8 mouse cellular contexts compared by ENCODE assay signal in the genomic region with DNA sequence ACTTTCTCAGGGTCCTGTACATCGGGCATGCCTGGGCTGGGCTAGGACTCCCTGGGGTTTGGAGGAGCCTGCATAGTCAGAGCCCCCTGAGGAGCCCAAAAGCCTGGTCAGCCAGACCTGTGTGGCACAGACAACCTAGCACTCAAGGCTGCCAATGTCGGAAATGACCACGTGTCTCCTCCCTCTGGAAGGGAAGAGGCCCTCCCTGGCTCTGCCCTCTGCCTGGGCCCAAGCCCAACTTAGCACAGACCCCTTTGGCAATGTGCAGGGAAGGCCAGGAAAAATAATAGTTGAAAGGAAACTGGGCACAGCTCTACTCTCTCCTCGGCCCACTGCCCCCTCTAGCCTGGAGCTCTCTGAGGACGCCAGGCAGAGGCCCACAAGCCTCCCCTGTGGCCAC. TPM values are rescaled to one million over a fixed set of nuclear protein-coding genes. Genes with fewer than 3 reads are reported as not detected.
A peak's percentile ranks its signal among the peaks of the same experiment; 100 is the strongest.
DNase-seq lines count a peak whose midpoint lies in the region; ATAC-seq and TF ChIP-seq lines count a peak whose summit lies in the region.
"Had no signal": no experiment of that assay in that cellular context is flagged by ENCODE, and none has a peak within 500 bp of the region (broad histone marks: within the 10 kb centered on the region; RNA-seq: fewer than 3 reads in every experiment).

No protein-coding gene starts in this region.

- H3K27ac ChIP-seq in stomach, embryonic 16.5 days (ENCODE audit: low read length) = peak overlapping the region; percentile 34; the same call in 1 of the 2 replicates
- H3K27ac ChIP-seq in stomach, postnatal 0 days (replicated peaks) = no peak overlapping the region; the same call in 1 of the 2 replicates
- H3K27ac ChIP-seq in heart, embryonic 13.5 days (replicated peaks) = peak overlapping the region; percentile 93
- H3K27ac ChIP-seq: stomach, embryonic 15.5 days had no signal

- 0 out of 2 replicates have a peak, but pooled peaks cover 4% of the 10 kb centered on the region for H3K36me3 ChIP-seq in stomach, embryonic 16.5 days (ENCODE audit: control insufficient read depth, insufficient read depth, low read length)
- H3K36me3 ChIP-seq in stomach, postnatal 0 days (ENCODE audit: control insufficient read depth, insufficient read depth, low read length) = peaks cover 18% of the 10 kb centered on the region
- H3K36me3 ChIP-seq in heart, embryonic 13.5 days = peaks cover 65% of the 10 kb centered on the region

- ATAC-seq in stomach, embryonic 16.5 days (ENCODE audit: insufficient read depth, low FRiP score) = no peak
- ATAC-seq in stomach, postnatal 0 days (ENCODE audit: low FRiP score, low TSS enrichment) = no peak
- 0 out of 2 replicates have a peak, but pooled peaks have one; percentile 20 for ATAC-seq in heart, embryonic 13.5 days (ENCODE audit: extremely low read depth, insufficient number of reproducible peaks, low FRiP score, low TSS enrichment)
- ATAC-seq in activated CD4-positive, CD25-positive, alpha-beta regulatory T cell, adult 4 months = no peak

- H3K9ac ChIP-seq in stomach, embryonic 16.5 days (ENCODE audit: low read length) = no peak overlapping the region
- no peak overlapping the region for H3K9ac ChIP-seq in stomach, postnatal 0 days (ENCODE audit: low read length)
- peak overlapping the region; percentile 69 for H3K9ac ChIP-seq in heart, embryonic 13.5 days
- H3K9ac ChIP-seq: stomach, embryonic 15.5 days had no signal

- H3K9me3 ChIP-seq in stomach, embryonic 16.5 days (replicated peaks; ENCODE audit: control insufficient read depth, low read length) = no peaks in the 10 kb centered on the region
- no peaks in the 10 kb centered on the region for H3K9me3 ChIP-seq in stomach, postnatal 0 days (ENCODE audit: control insufficient read depth, low read length)
- H3K9me3 ChIP-seq in heart, embryonic 13.5 days = no peaks in the 10 kb centered on the region
- H3K9me3 ChIP-seq: stomach, embryonic 15.5 days had no signal

- DNase-seq in kidney, adult 11 months = peak; percentile 33
- no peak for DNase-seq in kidney, postnatal 4 days
- DNase-seq in stomach, postnatal 0 days (ENCODE audit: low spot score) = no peak
- DNase-seq in urinary bladder, postnatal 36 days (ENCODE audit: low spot score in 2 of 2) = no peak

- TF ChIP-seq EP300 in stomach, postnatal 0 days (optimal IDR thresholded peaks at IDR 0.05) = no peak

- 81% methylated on average over 5 of the region's 5 CpGs for WGBS in stomach, embryonic 16.5 days
- 63% methylated on average over 5 of the region's 5 CpGs for WGBS in stomach, postnatal 0 days
- 49% methylated on average over 5 of the region's 5 CpGs for WGBS in heart, embryonic 13.5 days

- H3K4me2 ChIP-seq in stomach, embryonic 16.5 days (ENCODE audit: low read depth, low read length) = no peak overlapping the region
- H3K4me2 ChIP-seq in stomach, postnatal 0 days (replicated peaks; ENCODE audit: low read depth) = no peak overlapping the region
- H3K4me2 ChIP-seq in heart, embryonic 13.5 days = no peak overlapping the region
- H3K4me2 ChIP-seq: stomach, embryonic 15.5 days had no signal

- H3K4me1 ChIP-seq in stomach, embryonic 16.5 days (ENCODE audit: control insufficient read depth, insufficient read depth, low read length) = peaks cover 17% of the 10 kb centered on the region
- H3K4me1 ChIP-seq in stomach, postnatal 0 days (replicated peaks; ENCODE audit: control insufficient read depth, insufficient read depth) = 0 out of 2 replicates have a peak, but pooled peaks cover 4% of the 10 kb centered on the region
- H3K4me1 ChIP-seq in heart, embryonic 13.5 days = peaks cover 66% of the 10 kb centered on the region

- no peak overlapping the region for H3K4me3 ChIP-seq in stomach, embryonic 16.5 days (replicated peaks; ENCODE audit: low read length)
- no peak overlapping the region for H3K4me3 ChIP-seq in stomach, postnatal 0 days (ENCODE audit: low read depth, low read length)
- no peak overlapping the region for H3K4me3 ChIP-seq in heart, embryonic 13.5 days
- H3K4me3 ChIP-seq: stomach, embryonic 15.5 days had no signal

- H3K27me3 ChIP-seq in stomach, embryonic 16.5 days (ENCODE audit: control insufficient read depth, insufficient read depth, low read length) = no peaks in the 10 kb centered on the region
- H3K27me3 ChIP-seq in stomach, postnatal 0 days (ENCODE audit: control insufficient read depth, insufficient read depth, low read length) = no peaks in the 10 kb centered on the region
- no peaks in the 10 kb centered on the region for H3K27me3 ChIP-seq in heart, embryonic 13.5 days (replicated peaks)
- H3K27me3 ChIP-seq: stomach, embryonic 15.5 days had no signal

- TF ChIP-seq CTCF in stomach, postnatal 0 days (IDR thresholded peaks at IDR 0.05; ENCODE audit: low read depth) = no peak

RNA-seq across cellular contexts. Expression of a gene that starts 24.2 kb away (rescaled TPM):
- 2.1 and 2.6 TPM in 2 replicates for polyA plus RNA-seq in stomach, embryonic 16.5 days (2015; fragmentation: Nextera tagmentation; extraction: Ambion mirVana)
- 0.65 and 0.86 TPM in 2 replicates for polyA plus RNA-seq in stomach, postnatal 0 days (2015; fragmentation: Nextera tagmentation; extraction: Ambion mirVana)
- 2.6 TPM in 2 replicates for polyA plus RNA-seq in heart, embryonic 13.5 days (2015; fragmentation: Nextera tagmentation; extraction: Ambion mirVana)
- under 1 TPM in 1 of 2 experiments, not detected in 1; 0.05 TPM for polyA plus RNA-seq in activated CD4-positive, CD25-positive, alpha-beta regulatory T cell, adult 4 months (2017; shearing (Covaris generic))

RNA-seq across cellular contexts. Expression of a gene that starts 32.0 kb away (rescaled TPM):
- polyA plus RNA-seq in stomach, embryonic 16.5 days (2015; fragmentation: Nextera tagmentation; extraction: Ambion mirVana) = not detected in 2 replicates
- polyA plus RNA-seq in stomach, postnatal 0 days (2015; fragmentation: Nextera tagmentation; extraction: Ambion mirVana) = not detected in 2 replicates
- polyA plus RNA-seq in heart, embryonic 13.5 days (2015; fragmentation: Nextera tagmentation; extraction: Ambion mirVana) = not detected in 2 replicates
- not detected for polyA plus RNA-seq in activated CD4-positive, CD25-positive, alpha-beta regulatory T cell, adult 4 months (2017; shearing (Covaris generic))
- polyA plus RNA-seq: stomach, embryonic 15.5 days had no signal

RNA-seq across cellular contexts. Expression of a gene that starts 47.9 kb away (rescaled TPM):
- polyA plus RNA-seq in stomach, embryonic 16.5 days (2015; fragmentation: Nextera tagmentation; extraction: Ambion mirVana) = 28.5 and 28.6 TPM in 2 replicates
- polyA plus RNA-seq in stomach, postnatal 0 days (2015; fragmentation: Nextera tagmentation; extraction: Ambion mirVana) = 7.9 and 8.6 TPM in 2 replicates
- 30.2 and 33.6 TPM in 2 replicates for polyA plus RNA-seq in heart, embryonic 13.5 days (2015; fragmentation: Nextera tagmentation; extraction: Ambion mirVana)
- 10 to 100 TPM; 16.0 to 17.1 TPM for polyA plus RNA-seq in activated CD4-positive, CD25-positive, alpha-beta regulatory T cell, adult 4 months (2017; shearing (Covaris generic))
